In genomic region chr9:123638668-123639089, GRCm38 (mm10) we compare ENCODE assay signal across 10 mouse cellular contexts. TPM values are rescaled to one million over a fixed set of nuclear protein-coding genes. Genes with fewer than 3 reads are reported as not detected.
DNase-seq lines count a peak whose midpoint lies in the region; ATAC-seq and TF ChIP-seq lines count a peak whose summit lies in the region.
"Had no signal": no experiment of that assay in that cellular context is flagged by ENCODE, and none has a peak within 500 bp of the region (broad histone marks: within the 10 kb centered on the region; RNA-seq: fewer than 3 reads in every experiment).

No protein-coding gene starts in this region.

- ATAC-seq in lung, embryonic 14.5 days (ENCODE audit: insufficient read depth) = 0 out of 2 replicates have a peak, but pooled peaks have one; percentile 58

- no peaks in the 10 kb centered on the region for H3K4me1 ChIP-seq in lung, embryonic 14.5 days (ENCODE audit: insufficient read depth)
- H3K4me1 ChIP-seq: embryonic facial prominence, embryonic 13.5 days; lung, embryonic 15.5 days had no signal

- H3K9me3 ChIP-seq in lung, embryonic 14.5 days (ENCODE audit: low read depth, low read length) = no peaks in the 10 kb centered on the region
- H3K9me3 ChIP-seq: embryonic facial prominence, embryonic 13.5 days; lung, embryonic 15.5 days had no signal

- H3K27me3 ChIP-seq in lung, embryonic 14.5 days (ENCODE audit: insufficient read depth, low read length) = no peaks in the 10 kb centered on the region
- no peaks in the 10 kb centered on the region for H3K27me3 ChIP-seq in splenic B cell, adult 2 months (ENCODE audit: control insufficient read depth, insufficient read depth, low read length, poor library complexity, severe bottlenecking)
- H3K27me3 ChIP-seq: embryonic facial prominence, embryonic 13.5 days; lung, embryonic 15.5 days had no signal

- peak; percentile 71 for TF ChIP-seq CTCF in lung, embryonic 14.5 days (IDR thresholded peaks at IDR 0.05; ENCODE audit: low read depth)

- 53% methylated on average over 1 of the region's 1 CpGs for WGBS in lung, embryonic 14.5 days

- no peak overlapping the region for H3K9ac ChIP-seq in lung, embryonic 14.5 days
- H3K9ac ChIP-seq: embryonic facial prominence, embryonic 13.5 days; lung, embryonic 15.5 days had no signal

- peak; percentile 4 for DNase-seq in left cerebral cortex, adult 11 months (ENCODE audit: low spot score)
- no peak for DNase-seq in left cerebral cortex, adult 8-10 months (ENCODE audit: low spot score in 2 of 2)
- DNase-seq in Muller cell, postnatal 12 days (ENCODE audit: inconsistent ontology term) = peak; percentile 17
- peak; percentile 59 for DNase-seq in embryo, embryonic 11 days
- peak; percentile 61 for DNase-seq in kidney, adult 18-20 months
- DNase-seq in lung, embryonic 14.5 days = peak; percentile 65
- peak; percentile 52 for DNase-seq in splenic B cell, adult 2 months (ENCODE audit: low read depth, low spot score)
- no peak for DNase-seq in urinary bladder, adult 2 months (ENCODE audit: low spot score)

- H3K36me3 ChIP-seq in lung, embryonic 14.5 days (ENCODE audit: insufficient read depth) = no peaks in the 10 kb centered on the region
- no peaks in the 10 kb centered on the region for H3K36me3 ChIP-seq in splenic B cell, adult 2 months (ENCODE audit: control insufficient read depth, insufficient read depth, low read length, poor library complexity, severe bottlenecking)
- H3K36me3 ChIP-seq: embryonic facial prominence, embryonic 13.5 days; lung, embryonic 15.5 days had no signal

- H3K4me3 ChIP-seq in lung, embryonic 14.5 days (ENCODE audit: low read depth, low read length) = no peak overlapping the region
- H3K4me3 ChIP-seq: embryonic facial prominence, embryonic 13.5 days; lung, embryonic 15.5 days had no signal

- H3K4me2 ChIP-seq in lung, embryonic 14.5 days = no peak overlapping the region
- H3K4me2 ChIP-seq: embryonic facial prominence, embryonic 13.5 days; lung, embryonic 15.5 days had no signal

- H3K27ac ChIP-seq in lung, embryonic 14.5 days (ENCODE audit: low read depth) = no peak overlapping the region
- H3K27ac ChIP-seq: embryonic facial prominence, embryonic 13.5 days; lung, embryonic 15.5 days had no signal

RNA-seq across cellular contexts. Expression of gene Slc6a20b, which starts 6.3 kb away (rescaled TPM):
- under 1 TPM; 0.18 to 0.76 (median 0.63) TPM for total RNA-seq in left cerebral cortex, adult 8-10 months (2022)
- 0.14 and 0.27 TPM in 2 replicates for polyA plus RNA-seq in lung, embryonic 14.5 days (2014; fragmentation: Nextera tagmentation; extraction: Ambion mirVana)
- polyA plus RNA-seq in urinary bladder, adult 2 months (2012; rRNA removed) = 0.03 TPM in 1 of 2 replicates, not detected in the other

RNA-seq across cellular contexts. Expression of gene Ccr9, which starts 39.6 kb away (rescaled TPM):
- total RNA-seq in left cerebral cortex, adult 8-10 months (2022) = under 1 TPM; 0.18 to 0.28 (median 0.26) TPM
- polyA plus RNA-seq in lung, embryonic 14.5 days (2014; fragmentation: Nextera tagmentation; extraction: Ambion mirVana) = 0.09 TPM in 2 replicates
- 0.12 and 0.14 TPM in 2 replicates for polyA plus RNA-seq in urinary bladder, adult 2 months (2012; rRNA removed)

RNA-seq across cellular contexts. Expression of gene Slc6a20a, which starts 40.0 kb away (rescaled TPM):
- 10 to 100 TPM; 20.4 to 26.7 (median 23.4) TPM for total RNA-seq in left cerebral cortex, adult 8-10 months (2022)
- polyA plus RNA-seq in lung, embryonic 14.5 days (2014; fragmentation: Nextera tagmentation; extraction: Ambion mirVana) = 0.13 and 0.14 TPM in 2 replicates
- polyA plus RNA-seq in urinary bladder, adult 2 months (2012; rRNA removed) = 0.13 and 0.15 TPM in 2 replicates

Comparison
In these comparisons a context has a peak if more than half of its experiments do, and no peak if none do; other contexts are left out.
1. DNase-seq: peak in left cerebral cortex, adult 11 months (single experiment), Muller cell, postnatal 12 days (single experiment), embryo, embryonic 11 days (single experiment), kidney, adult 18-20 months (single experiment), lung, embryonic 14.5 days (single experiment) and splenic B cell, adult 2 months (single experiment); none in left cerebral cortex, adult 8-10 months (0 of 2) and urinary bladder, adult 2 months (single experiment).